Comparison of ENCODE assay signal across 15 mouse cellular contexts in genomic region chr4:128998401-128998800, GRCm38 (mm10).
"Had no signal": no experiment of that assay in that cellular context is flagged by ENCODE, and none has a peak within 500 bp of the region (broad histone marks: within the 10 kb centered on the region; RNA-seq: fewer than 3 reads in every experiment).

No protein-coding gene starts in this region.

- H3K4me3 ChIP-seq: layer of hippocampus, adult 2 months; liver, embryonic 15.5 days; megakaryocyte, embryonic 14.5 days; stomach, embryonic 15.5 days had no signal

- H3K27me3 ChIP-seq: liver, embryonic 15.5 days; megakaryocyte, embryonic 14.5 days; stomach, embryonic 15.5 days had no signal

- H3K9me3 ChIP-seq: liver, embryonic 15.5 days; megakaryocyte, embryonic 14.5 days; stomach, embryonic 15.5 days had no signal

- H3K9ac ChIP-seq: liver, embryonic 15.5 days; stomach, embryonic 15.5 days had no signal

- ATAC-seq: inflammation-experienced regulatory T-cells, adult 6 months; midbrain, embryonic 16.5 days had no signal

- H3K4me2 ChIP-seq: liver, embryonic 15.5 days; midbrain, embryonic 11.5 days; stomach, embryonic 15.5 days had no signal

- DNase-seq: left cerebral cortex, postnatal 4 days; liver; lung, adult 2 months; lung, postnatal 10 days; right cerebral cortex, postnatal 14 days; thymus, postnatal 4 days had no signal

- H3K27ac ChIP-seq: kidney, postnatal 0 days; layer of hippocampus, adult 2 months; liver, embryonic 15.5 days; macrophage had no signal
